Mouse (Mus musculus): ENCODE data around the gene Dcdc2c.
A peak's percentile ranks its signal among the peaks of the same experiment; 100 is the strongest.

The Dcdc2c gene

DNA sequence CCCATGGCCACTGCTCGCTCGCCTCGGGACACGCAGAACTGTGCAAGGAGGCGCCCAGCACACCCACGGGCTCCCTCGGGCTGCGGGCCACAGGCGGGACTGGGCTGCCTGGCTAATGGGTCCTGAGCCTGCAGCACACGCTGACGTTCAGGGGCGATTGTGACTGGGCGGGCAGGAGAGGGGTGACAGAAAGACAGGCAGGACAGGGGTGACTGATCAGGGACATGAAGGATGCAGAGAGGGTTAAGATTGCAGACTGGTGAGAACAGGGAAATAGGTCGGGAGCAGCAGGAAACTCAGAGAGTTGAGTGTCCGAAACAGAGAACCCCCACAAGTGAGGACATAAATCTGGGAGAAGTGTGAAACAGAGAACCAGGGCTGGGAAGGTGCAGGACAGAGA, at the start of gene Dcdc2c:
Dcdc2c (minus strand) TSS at position 101 of the 400 bp plus-strand sequence.
- no peak for DNase-seq (ENCODE audit: low read depth, low spot score)

GRCm38 (mm10) chr12:28598526-28598991, 46.4 kb upstream of the Dcdc2c start:
- no peak for DNase-seq (ENCODE audit: low read depth, low spot score)

DNA sequence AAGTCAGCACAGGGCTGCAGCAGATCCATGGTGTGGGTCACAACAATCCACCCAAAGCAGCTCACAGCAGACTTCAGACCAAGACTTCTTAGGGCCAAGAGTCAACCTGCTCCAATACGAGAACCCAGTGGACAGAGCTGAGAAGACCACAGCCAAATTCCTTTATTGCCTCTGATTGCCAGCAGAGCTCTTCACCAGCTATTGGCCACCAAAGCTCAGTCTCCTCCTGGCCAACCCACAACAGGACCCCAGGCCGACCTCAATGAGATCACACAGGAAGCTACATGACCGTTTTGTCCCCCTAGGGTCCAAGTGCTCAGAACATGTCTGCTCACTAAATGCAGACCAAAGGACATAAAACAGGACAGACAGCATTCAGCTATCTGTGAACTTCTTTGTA, 45.9 kb upstream of the Dcdc2c start:
- DNase-seq (ENCODE audit: low read depth, low spot score), result no peak

DNA sequence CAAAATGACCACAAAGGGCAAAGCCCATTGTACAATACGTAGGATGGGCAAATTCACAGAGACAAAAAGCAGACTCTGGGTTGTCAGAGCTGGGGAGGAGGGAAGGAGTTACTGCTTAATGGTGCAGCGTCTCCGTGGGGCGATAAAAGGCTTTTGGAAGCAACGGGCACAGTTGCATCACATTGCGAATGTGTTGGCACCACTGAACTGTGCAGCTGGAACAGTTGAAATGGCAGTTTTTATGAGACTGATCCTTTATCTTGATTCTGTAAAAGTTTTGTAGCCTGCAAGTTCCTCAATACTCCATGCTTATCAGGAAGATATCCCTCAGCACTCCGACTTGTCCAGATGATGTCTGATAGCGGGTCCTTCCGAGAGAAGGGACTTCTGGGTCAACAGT, 45.5 kb upstream of the Dcdc2c start:
- DNase-seq (ENCODE audit: low read depth, low spot score), result no peak

DNA sequence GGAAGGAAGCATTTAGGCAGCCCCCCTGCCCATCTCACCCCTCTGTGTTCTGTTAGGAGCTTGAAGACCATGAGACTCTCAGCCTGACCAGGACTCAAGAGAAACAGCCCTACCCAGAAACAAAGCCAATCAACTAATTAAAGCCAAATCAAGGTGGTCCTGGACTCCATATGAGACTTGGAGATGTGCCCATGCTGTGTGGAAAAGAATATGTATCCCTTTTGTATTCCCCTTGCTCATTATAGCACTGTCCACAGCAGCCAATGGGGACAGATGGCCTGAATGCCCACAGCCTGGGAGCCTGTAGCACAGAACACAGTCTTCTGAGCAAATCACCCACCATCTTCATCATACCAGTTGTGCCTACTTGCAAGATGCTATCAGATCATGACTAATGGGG, 44.7 kb upstream of the Dcdc2c start:
- no peak for DNase-seq (ENCODE audit: low read depth, low spot score)

- no peak for DNase-seq (ENCODE audit: low read depth, low spot score)
These were observed 38.2 kb upstream of the Dcdc2c start for GRCm38 (mm10) chr12:28590428-28590827.

DNA sequence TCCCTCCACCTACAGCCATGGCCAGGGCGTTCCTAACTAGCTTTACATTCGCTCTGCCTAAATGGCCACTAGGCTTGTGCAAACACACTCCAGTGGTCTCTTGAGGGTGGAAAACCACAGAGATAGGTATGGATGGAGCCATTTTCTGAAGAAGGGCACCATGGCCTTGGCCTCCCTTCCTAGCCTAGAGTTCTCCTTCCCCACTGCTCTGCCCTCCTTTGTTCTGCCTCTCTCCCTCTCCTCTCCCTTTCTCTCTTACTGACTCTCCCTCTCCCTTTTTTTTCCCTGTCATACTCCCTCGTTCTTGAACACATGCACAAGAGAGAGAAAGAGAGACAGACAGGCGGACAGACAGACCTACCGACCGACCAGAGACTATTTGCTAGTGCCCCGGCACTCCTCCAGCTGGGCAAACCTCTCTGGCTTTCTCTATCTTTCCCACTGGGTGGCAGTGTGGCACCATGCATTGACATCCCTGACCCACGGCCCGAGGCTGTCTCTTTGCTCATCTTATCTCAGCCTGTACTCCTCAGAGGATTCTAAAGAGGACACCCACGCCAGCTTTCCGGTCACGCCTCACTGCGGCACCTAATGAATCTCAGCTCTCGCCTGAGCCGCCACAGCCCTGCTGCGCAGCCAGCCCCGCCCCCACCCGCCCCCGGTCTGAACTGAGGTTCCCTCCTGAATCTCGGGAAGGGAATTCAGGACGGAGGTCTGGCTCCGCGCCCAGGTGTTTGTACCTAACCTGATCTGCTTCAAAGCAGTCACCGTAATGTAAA, 37.1 kb upstream of the Dcdc2c start:
- peak; percentile 80 for DNase-seq (ENCODE audit: low read depth, low spot score)

DNA sequence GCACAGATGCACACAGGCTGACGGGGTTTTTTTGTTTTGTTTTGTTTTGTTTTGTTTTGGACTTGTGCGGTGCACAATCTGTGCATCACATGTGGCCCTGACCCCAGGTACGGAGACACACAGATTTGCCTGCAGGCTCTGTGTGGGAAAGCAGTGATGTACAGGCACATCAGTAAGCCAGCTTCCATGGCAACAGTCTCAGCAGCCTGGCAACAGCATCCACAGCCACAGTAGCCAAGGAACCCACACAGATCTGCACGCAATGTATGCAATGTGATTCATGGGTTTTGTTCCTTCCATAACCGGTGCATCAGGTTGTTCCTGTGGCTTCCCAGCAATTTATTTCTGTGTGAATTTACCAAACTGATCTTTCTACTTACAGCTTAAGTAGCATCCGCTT, 35.8 kb upstream of the Dcdc2c start:
- DNase-seq (ENCODE audit: low read depth, low spot score), result no peak

DNA sequence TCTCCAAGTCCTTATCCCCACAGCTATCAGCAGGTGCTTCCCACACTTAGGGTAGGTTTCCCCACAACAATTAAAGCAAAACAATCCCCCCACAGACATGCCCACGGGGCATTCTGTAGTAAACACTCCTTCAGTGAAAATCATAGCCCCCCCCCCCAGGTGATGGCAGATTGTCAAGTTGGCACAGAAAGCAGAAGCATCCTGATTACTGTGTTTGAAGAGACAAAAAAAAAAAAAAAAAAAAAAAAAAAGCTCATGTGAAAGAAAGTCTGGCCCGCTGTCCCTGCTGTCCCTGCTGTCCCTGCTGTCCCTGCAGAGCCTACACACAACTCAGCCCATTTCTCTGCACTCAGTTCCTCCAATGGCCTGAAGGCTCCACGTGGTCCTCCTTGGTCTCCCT, 31.8 kb upstream of the Dcdc2c start:
- no peak for DNase-seq (ENCODE audit: low read depth, low spot score)

DNA sequence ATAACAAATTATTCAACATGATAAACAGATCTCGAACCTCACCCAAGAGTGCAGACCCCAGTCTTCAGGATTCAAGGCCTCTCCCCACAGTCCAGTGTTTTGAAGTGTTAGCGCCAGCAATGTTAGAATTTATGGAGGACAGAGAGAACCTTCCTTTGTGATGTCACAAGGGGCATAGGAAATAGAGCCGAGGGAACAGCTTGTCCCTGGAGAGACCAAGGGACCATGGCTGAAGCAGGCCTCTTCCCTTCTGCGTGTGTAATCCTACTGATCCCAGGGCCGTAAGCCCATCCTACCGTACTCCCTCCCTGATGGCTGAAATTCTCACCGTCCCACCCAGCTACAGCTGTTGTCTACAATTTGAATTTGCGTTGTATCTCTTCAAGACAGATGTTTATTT, 30.2 kb upstream of the Dcdc2c start, which contains the start of gene Allc:
Allc (minus strand) TSS at position 101 of the 400 bp plus-strand sequence.
- no peak for DNase-seq (ENCODE audit: low read depth, low spot score)

DNA sequence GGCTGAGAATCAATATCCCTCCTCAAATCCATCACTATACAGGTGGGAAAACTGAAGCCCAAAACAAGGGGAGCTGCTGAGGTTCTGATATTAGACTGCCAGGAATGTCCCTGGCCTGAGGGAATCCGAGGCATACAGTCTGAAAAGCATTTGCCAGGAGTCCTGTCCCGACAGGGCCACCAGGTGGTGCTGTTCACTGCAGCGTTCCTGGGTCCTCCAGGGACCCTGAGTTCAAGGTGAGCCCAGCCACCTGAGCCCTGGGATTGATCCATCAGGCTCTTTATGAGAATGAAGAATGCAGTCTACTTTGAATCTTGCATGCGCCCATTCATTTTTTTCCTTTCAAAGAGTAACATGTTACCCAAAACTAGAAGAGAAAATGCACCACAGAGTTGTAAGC, 26.9 kb upstream of the Dcdc2c start:
- DNase-seq (ENCODE audit: low read depth, low spot score), result no peak

DNA sequence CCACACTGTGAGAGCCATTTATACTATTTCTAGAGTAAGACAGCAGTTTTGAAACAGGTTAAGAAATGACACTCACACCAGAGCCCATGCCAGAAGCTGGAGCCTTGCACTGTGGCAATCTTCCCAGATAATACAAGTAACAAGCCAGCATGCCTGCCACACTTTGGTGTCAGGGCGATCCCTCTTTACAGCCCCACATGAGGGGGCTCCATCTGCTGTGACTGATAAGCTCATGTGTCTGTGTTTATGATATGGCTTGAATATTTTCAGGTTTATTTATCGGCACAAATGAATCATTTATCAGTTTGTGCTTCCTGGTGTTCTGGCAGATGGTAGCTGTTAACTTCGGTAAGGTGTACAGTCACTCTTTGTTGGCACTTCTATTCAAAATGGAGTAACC, 25.9 kb upstream of the Dcdc2c start:
- DNase-seq (ENCODE audit: low read depth, low spot score), result no peak

DNA sequence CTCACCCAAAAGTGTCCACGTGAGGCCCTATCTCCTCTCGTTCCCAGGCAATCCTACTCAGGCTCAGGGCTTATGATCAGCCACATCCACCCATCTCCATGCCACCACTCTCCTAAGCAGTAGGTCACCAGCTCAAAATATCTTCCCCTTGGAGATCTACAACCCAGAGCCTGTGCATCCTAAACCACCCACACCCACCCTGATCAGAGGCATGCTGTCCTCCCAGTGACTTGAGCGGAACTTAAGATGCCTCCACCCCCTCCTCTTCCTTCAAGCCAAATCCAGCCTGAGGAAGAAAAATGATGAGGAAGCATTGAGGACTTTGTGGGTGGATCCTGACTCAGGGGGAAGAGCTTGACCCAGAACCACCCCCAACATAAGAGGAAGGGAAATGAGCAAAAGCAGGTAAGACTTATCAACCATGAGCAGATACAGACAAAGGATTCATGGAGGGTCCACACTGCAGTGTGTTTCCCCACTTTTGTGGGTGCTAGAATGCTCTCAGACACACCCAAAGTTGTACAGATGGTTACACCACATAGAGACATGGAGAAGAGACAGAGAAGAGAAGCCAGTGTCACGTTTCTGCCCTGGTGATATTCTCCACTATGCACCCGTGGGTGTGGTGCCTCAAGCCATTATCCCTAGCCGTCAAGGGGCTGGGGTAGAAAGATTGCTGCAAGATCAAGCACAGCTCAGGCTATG, 23.3 kb upstream of the Dcdc2c start:
- no peak for DNase-seq (ENCODE audit: low read depth, low spot score)

DNA sequence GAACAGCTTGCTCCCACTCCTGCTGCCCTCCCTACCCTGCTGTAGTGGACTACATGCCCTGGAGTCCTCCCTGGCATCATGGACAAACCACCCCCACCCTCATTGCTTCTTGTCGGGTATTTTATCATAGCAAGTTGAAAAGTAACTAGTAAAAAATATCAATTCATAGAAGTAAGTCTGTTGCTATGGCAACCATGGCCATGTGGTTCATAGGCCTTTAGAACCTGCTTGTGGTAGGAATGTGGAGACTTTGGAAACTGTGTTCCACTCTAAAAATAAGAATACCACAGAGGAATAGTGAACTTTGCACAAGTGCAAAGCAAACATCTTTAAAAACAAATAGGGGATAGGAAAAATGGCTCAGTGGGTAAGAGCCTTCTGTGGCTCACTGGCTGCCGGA, 20.0 kb upstream of the Dcdc2c start:
- DNase-seq (ENCODE audit: low read depth, low spot score), result no peak

DNA sequence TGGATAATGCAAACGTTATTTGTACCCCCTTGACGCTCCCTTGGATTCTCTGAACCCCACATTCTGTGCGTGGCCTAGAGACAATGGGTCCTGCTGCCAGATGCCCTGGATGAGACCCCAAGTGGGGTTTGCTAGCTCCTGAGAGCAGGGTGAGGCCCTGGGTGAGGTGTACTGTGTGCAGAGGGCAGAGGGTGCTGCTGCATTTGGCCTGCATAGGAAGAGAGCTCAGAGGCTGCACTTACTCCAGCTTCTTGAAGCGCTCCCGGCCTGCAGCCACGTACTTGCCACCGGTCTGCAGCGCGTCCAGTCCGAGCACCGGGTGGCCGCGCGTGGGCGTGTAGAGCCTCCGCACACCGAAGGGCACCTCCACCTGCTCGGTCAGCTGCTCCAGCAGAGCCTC, 424 bp downstream of the Dcdc2c start:
- no peak for DNase-seq (ENCODE audit: low read depth, low spot score)

- no peak for DNase-seq (ENCODE audit: low read depth, low spot score)
These were observed 3.3 kb downstream of the Dcdc2c start for GRCm38 (mm10) chr12:28548887-28549286.

DNA sequence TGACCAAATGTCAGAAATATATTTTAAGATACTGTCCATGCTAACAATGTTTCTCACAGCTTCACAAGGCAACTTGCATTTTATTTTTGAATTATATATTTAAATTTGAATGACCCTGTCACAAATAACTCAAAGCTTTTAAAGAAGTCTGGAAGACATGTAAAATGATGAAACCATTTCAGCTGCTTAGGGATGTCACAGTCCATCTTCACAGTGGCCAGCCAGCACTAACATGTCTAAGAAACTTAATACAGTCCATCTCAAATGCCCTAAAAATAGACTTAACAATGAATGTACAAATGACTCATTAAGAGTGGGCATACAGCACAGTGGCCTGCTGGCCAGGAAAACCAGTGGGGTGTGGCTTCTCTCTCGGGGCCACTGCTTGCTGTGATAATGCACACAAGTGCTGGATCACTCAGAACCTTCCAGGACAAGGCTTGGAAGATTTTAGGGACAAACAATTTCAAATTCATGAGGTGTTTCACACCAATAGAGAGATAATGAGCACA, 37.9 kb downstream of the Dcdc2c start:
- no peak for DNase-seq (ENCODE audit: low read depth, low spot score)

- no peak for DNase-seq (ENCODE audit: low read depth, low spot score)
These were observed 42.4 kb downstream of the Dcdc2c start for GRCm38 (mm10) chr12:28509699-28510280.

GRCm38 (mm10) chr12:28494289-28494688, 57.9 kb downstream of the Dcdc2c start:
- no peak for DNase-seq (ENCODE audit: low read depth, low spot score)

DNA sequence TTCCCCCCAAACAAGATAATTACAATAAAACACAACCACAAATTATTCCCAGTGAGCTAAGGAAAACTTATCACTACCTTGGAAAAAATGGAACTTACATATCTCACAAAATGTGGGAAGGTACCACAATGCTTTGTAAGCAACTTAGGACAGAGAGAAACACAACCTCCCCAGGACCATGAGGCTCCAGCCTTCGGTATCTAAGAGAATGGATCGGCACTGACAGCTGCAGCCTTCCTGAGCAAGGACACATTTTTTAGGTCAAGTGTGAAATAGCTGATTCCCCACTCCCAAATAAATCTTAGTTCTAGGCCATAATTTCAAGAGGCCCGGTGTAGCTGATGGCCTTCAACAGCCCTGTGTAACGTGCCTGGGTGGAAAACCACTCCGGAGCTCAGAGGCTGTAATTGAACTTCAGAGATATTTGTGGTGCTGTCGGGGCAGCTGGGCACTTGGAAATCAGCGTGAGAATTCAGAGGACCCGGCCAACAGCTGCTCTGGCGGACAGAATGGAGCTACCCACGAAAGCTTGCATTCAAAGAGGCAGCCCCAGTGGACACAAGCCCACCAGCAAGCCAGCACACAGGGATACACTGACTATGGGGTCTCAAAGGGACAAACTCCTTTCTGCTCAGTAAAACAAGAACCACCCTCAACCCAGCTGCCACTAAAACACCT, 69.6 kb downstream of the Dcdc2c start:
- DNase-seq (ENCODE audit: low read depth, low spot score), result no peak

DNA sequence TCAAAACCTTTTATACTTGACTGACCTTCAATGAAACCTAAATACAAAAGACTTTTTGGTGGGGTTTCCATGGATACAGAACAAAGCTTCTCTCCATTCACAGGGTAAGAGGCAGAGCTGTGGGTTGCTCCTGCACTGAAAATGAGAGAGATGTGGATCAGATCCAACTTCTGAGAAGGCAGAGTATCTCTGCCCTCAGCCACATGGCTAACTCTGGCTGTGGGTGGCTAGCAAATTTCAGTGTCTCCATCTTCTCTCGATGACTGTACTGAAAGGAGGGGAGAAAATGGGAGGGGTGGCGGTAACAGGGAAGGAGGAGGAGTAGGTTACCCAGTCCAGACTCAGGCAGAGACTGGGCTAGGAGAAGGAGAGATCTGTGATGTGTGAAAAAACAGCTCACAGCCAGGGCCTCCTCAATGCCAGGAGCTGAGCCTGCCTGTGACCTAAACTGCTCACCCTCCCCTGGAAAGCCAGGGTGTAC, 91.2 kb downstream of the Dcdc2c start:
- DNase-seq (ENCODE audit: low read depth, low spot score), result no peak

DNA sequence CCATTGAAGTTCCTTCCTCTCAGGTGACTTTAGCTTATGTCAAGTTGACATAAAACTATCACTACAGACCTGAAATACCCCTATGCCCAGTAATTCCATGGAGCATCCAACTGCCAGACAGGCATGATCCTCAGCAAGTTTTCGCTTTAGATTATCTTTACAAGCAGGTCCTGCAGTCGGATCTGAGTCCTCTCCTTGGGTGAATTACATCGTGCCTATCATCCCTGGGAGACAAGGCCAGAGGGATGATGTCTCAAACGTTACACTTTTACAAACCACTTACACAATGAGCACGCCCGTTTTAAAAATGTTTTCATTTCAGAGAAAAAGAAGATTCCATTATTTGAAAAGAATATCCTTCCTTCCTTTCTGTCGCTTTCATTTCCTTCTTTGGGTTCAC, 91.7 kb downstream of the Dcdc2c start:
- DNase-seq (ENCODE audit: low read depth, low spot score), result no peak
